Mouse (Mus musculus) stomach, postnatal 0 days (tissue): ENCODE results near the gene Cd72.

ENCODE experiments used
- CTCF ChIP-seq: IDR thresholded peaks from 2 replicates; pipeline ENCODE4 v1.5.1; 2016; ENCODE audit warnings: antibody characterized with exemption, low read depth, mild to moderate bottlenecking, moderate library complexity
- EP300 ChIP-seq: optimal IDR thresholded peaks from 2 replicates; pipeline ENCODE3; 2016; ENCODE audit warnings: antibody characterized with exemption

DNA sequence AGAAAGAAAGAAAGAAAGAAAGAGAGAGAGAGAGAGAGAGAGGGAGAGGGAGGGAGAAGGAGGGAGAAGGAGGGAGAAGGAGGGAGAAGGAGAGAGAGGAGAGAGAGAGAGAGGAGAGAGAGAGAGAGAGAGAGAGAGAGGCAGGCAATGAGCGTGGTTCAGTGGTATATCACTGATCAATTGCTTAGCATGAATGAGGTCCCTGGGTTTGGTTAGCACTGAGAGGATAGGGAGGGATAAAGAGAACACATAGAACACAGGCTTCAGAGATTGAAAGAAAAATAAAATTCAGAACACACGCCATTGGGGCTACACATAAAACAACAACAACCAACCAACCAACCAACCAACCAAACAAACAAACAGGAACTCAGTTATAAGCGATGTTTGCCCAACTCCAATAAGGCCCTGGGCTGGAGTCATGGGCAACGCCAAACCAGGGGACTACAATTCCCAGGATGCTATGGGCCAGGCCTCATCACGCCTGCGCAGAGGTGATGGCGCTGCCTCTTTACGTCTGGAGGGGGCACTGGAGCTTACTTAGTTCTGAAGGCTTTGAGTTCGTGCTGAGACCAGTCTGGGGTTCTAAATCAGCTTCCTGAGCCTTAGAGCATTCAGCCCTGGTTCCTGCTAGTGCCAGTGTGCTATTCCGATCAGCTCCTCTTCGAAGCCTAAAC lies 23.6 kb upstream of the Cd72 start:
- TF ChIP-seq CTCF (peak; percentile 71), EP300 (no peak)
